Comparison of ENCODE assay signal across 11 mouse cellular contexts in the genomic region with DNA sequence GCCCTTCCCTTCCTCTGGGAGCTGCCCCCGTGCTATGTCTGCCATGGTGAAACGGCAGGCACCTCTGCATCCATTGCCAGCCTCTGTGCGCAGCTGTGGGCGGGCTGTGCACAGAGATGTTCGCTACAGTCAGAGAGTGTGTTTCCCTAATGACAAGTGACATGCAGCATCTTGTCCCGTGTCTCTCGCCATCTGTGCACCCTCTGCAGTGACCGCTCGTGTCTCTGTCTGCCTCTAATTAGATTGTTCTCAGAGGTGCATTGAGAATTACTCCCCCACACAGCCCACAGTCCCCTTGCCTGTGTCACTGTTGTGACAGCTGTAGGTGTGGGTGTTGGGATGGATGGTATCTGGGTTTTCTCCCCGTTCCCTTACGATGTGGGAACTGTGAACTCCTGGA.
DNase-seq lines count a peak whose midpoint lies in the region; ATAC-seq lines count a peak whose summit lies in the region.
"Had no signal": no experiment of that assay in that cellular context is flagged by ENCODE, and none has a peak within 500 bp of the region (broad histone marks: within the 10 kb centered on the region; RNA-seq: fewer than 3 reads in every experiment).

No protein-coding gene starts in this region.

- H3K36me3 ChIP-seq in megakaryocyte, embryonic 14.5 days (replicated peaks; ENCODE audit: low read length), result no peaks in the 10 kb centered on the region
- no peaks in the 10 kb centered on the region for H3K36me3 ChIP-seq in limb, embryonic 10.5 days
- H3K36me3 ChIP-seq: lung, embryonic 15.5 days had no signal

- H3K27me3 ChIP-seq in megakaryocyte, embryonic 14.5 days (replicated peaks), result peaks cover 41% of the 10 kb centered on the region
- no peaks in the 10 kb centered on the region for H3K27me3 ChIP-seq in limb, embryonic 10.5 days (ENCODE audit: low read depth, poor library complexity, severe bottlenecking)
- H3K27me3 ChIP-seq: lung, embryonic 15.5 days had no signal

- no peaks in the 10 kb centered on the region for H3K9me3 ChIP-seq in megakaryocyte, embryonic 14.5 days
- H3K9me3 ChIP-seq in limb, embryonic 10.5 days (replicated peaks), result no peaks in the 10 kb centered on the region
- H3K9me3 ChIP-seq: lung, embryonic 15.5 days had no signal

- peak overlapping the region; percentile 21 for H3K4me3 ChIP-seq in megakaryocyte, embryonic 14.5 days (replicated peaks)
- no peak overlapping the region for H3K4me3 ChIP-seq in limb, embryonic 10.5 days
- H3K4me3 ChIP-seq: lung, embryonic 15.5 days had no signal

- DNase-seq in cerebellum, postnatal 14 days, result peak; percentile 47 to 52
- no peak for DNase-seq in cerebellum, adult 18-20 months
- DNase-seq in limb, embryonic 10.5 days (ENCODE audit: low spot score), result no peak
- DNase-seq in retina, postnatal 7 days (ENCODE audit: low read depth, low spot score), result peak; percentile 53
- no peak for DNase-seq in thymus, adult 18-20 months
- DNase-seq in cerebellum, postnatal 25 days, result no peak
- DNase-seq: embryo, embryonic 11 days; gastrocnemius, postnatal 36 days had no signal

- 69% methylated on average over 11 of the region's 11 CpGs for WGBS in limb, embryonic 10.5 days

- H3K27ac ChIP-seq in limb, embryonic 10.5 days, result peak overlapping the region; percentile 61; the same call in 1 of the 2 replicates
- H3K27ac ChIP-seq: lung, embryonic 15.5 days had no signal

- no peak for ATAC-seq in megakaryocyte, adult 5-6 weeks (ENCODE audit: poor library complexity, severe bottlenecking)

- H3K4me1 ChIP-seq in megakaryocyte, embryonic 14.5 days, result no peaks in the 10 kb centered on the region; the same call in 1 of the 2 replicates
- peaks cover 70% of the 10 kb centered on the region for H3K4me1 ChIP-seq in limb, embryonic 10.5 days
- H3K4me1 ChIP-seq: lung, embryonic 15.5 days had no signal

Comparison
In these comparisons a context has a peak if more than half of its experiments do, and no peak if none do; other contexts are left out.
1. DNase-seq: peak in cerebellum, postnatal 14 days (2 of 2) and retina, postnatal 7 days (single experiment); none in cerebellum, adult 18-20 months (0 of 2), limb, embryonic 10.5 days (single experiment), thymus, adult 18-20 months (0 of 2) and cerebellum, postnatal 25 days (0 of 2).